Mouse (Mus musculus): ENCODE measurements around the gene Kcnk10. TPM values are rescaled to one million over a fixed set of nuclear protein-coding genes. Genes with fewer than 3 reads are reported as not detected.

Kcnk10 gene
- polyA plus RNA-seq, 1 experiment from 2014 or later: not detected

- Histone ChIP-seq H3K27ac (no peak overlapping the region), H3K79me2 (ENCODE audit: inconsistent target) (no peaks in the 10 kb centered on the region), H3K36me3 (ENCODE audit: inconsistent target) (no peaks in the 10 kb centered on the region), H3K4me3 (ENCODE audit: inconsistent target) (no peak overlapping the region)
- 93% methylated on average over 6 of the region's 6 CpGs for WGBS (ENCODE audit: missing documents)
Measured at GRCm38 (mm10) chr12:98549981-98550380, 28.1 kb downstream of the Kcnk10 start.

DNA sequence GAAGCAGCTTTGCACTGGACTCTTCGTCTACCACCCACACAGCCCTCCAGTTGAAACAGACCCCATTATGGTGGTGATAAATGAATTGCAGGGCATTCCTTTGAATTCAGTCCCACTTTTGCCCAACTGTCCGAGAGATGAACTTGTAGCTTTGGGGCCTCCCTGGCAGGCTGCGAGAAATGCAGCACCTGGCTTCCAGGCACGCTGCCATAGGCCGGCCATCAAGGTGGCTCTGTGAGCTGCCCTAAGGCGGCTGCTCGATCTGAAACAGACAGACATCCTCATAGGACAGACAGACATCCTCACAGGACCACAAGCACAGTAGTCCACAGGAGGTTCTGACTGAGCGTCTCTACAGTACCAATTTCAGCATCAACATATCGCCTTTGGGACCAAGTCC is 30.0 kb downstream of the Kcnk10 start:
- no peak overlapping the region for H3K4me3 ChIP-seq (ENCODE audit: inconsistent target)
- H3K27ac ChIP-seq: no peak overlapping the region
- H3K79me2 ChIP-seq (ENCODE audit: inconsistent target): no peaks in the 10 kb centered on the region
- 92% methylated on average over 9 of the region's 9 CpGs for WGBS (ENCODE audit: missing documents)
- no peaks in the 10 kb centered on the region for H3K36me3 ChIP-seq (ENCODE audit: inconsistent target)

GRCm38 (mm10) chr12:98545875-98546274 is 32.2 kb downstream of the Kcnk10 start:
- H3K4me3 ChIP-seq (ENCODE audit: inconsistent target): no peak overlapping the region
- no peaks in the 10 kb centered on the region for H3K79me2 ChIP-seq (ENCODE audit: inconsistent target)
- no peak overlapping the region for H3K27ac ChIP-seq
- WGBS (ENCODE audit: missing documents): 91% methylated on average over 2 of the region's 2 CpGs
- H3K36me3 ChIP-seq (ENCODE audit: inconsistent target): no peaks in the 10 kb centered on the region

DNA sequence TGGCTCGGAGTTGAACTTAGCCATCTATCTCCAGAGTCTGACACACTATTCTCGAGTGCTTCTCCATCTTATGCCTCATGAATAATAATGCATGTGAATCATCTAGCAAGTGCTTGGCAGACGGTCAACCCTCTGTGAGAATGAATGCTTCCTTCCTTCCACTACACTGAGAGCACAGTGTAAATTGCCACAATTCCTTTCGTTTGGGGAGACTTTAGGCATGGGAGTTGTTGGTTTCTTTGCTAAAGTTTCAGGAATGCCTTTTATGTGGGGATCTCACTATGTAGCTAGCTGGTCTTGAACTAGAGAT is 32.9 kb downstream of the Kcnk10 start:
- Histone ChIP-seq H3K27ac (no peak overlapping the region), H3K36me3 (ENCODE audit: inconsistent target) (no peaks in the 10 kb centered on the region), H3K79me2 (ENCODE audit: inconsistent target) (no peaks in the 10 kb centered on the region), H3K4me3 (ENCODE audit: inconsistent target) (no peak overlapping the region)
- 75% methylated on average over 4 of the region's 4 CpGs for WGBS (ENCODE audit: missing documents)

- H3K36me3 ChIP-seq (ENCODE audit: inconsistent target): no peaks in the 10 kb centered on the region
- H3K4me3 ChIP-seq (ENCODE audit: inconsistent target): no peak overlapping the region
- 93% methylated on average over 9 of the region's 9 CpGs for WGBS (ENCODE audit: missing documents)
- H3K27ac ChIP-seq: no peak overlapping the region
- no peaks in the 10 kb centered on the region for H3K79me2 ChIP-seq (ENCODE audit: inconsistent target)
Measured at GRCm38 (mm10) chr12:98544545-98545250, 33.4 kb downstream of the Kcnk10 start.

- H3K4me3 ChIP-seq (ENCODE audit: inconsistent target): no peak overlapping the region
- 83% methylated on average over 5 of the region's 5 CpGs for WGBS (ENCODE audit: missing documents)
- no peak overlapping the region for H3K27ac ChIP-seq
- H3K79me2 ChIP-seq (ENCODE audit: inconsistent target): no peaks in the 10 kb centered on the region
- H3K36me3 ChIP-seq (ENCODE audit: inconsistent target): no peaks in the 10 kb centered on the region
Measured at GRCm38 (mm10) chr12:98536760-98537159, 41.4 kb downstream of the Kcnk10 start.

- no peaks in the 10 kb centered on the region for H3K36me3 ChIP-seq (ENCODE audit: inconsistent target)
- H3K4me3 ChIP-seq (ENCODE audit: inconsistent target): no peak overlapping the region
- WGBS (ENCODE audit: missing documents): 82% methylated on average over 6 of the region's 6 CpGs
- no peak overlapping the region for H3K27ac ChIP-seq
- no peaks in the 10 kb centered on the region for H3K79me2 ChIP-seq (ENCODE audit: inconsistent target)
Measured at GRCm38 (mm10) chr12:98536036-98536435, 42.1 kb downstream of the Kcnk10 start.

- no peak overlapping the region for H3K27ac ChIP-seq
Measured at GRCm38 (mm10) chr12:98535494-98535901, 42.6 kb downstream of the Kcnk10 start.

GRCm38 (mm10) chr12:98528635-98529034 is 49.5 kb downstream of the Kcnk10 start:
- no peaks in the 10 kb centered on the region for H3K36me3 ChIP-seq (ENCODE audit: inconsistent target)
- H3K27ac ChIP-seq: no peak overlapping the region
- H3K4me3 ChIP-seq (ENCODE audit: inconsistent target): no peak overlapping the region
- WGBS (ENCODE audit: missing documents): 96% methylated on average over 7 of the region's 8 CpGs
- H3K79me2 ChIP-seq (ENCODE audit: inconsistent target): no peaks in the 10 kb centered on the region

More at GRCm38 (mm10) chr12:98535494-98535901, 42.6 kb downstream of the Kcnk10 start:
- WGBS (ENCODE audit: missing documents): 86% methylated on average over 9 of the region's 9 CpGs
- no peak overlapping the region for H3K4me3 ChIP-seq (ENCODE audit: inconsistent target)
- H3K79me2 ChIP-seq (ENCODE audit: inconsistent target): no peaks in the 10 kb centered on the region
- no peaks in the 10 kb centered on the region for H3K36me3 ChIP-seq (ENCODE audit: inconsistent target)

DNA sequence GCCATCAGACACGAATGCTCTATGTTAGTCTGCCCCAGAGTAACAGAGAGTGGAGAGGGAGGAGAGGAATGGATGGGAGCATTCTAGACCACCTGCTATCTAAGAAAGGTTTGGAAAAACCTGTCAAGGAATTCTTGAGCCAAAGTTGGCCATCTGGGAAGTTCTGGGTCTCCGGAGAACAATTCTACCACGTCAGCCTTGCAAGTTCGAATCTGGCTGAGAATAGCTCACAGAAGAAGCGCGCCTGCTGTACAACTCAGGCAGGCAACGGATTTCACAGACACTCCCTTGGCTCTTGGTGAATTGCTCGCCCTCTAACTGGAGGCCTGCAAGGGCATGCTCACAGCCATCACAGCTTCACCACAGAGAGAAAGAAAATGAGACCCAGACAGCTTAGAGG is 52.7 kb downstream of the Kcnk10 start:
- 90% methylated on average over 8 of the region's 8 CpGs for WGBS (ENCODE audit: missing documents)
- no peaks in the 10 kb centered on the region for H3K36me3 ChIP-seq (ENCODE audit: inconsistent target)
- H3K27ac ChIP-seq: no peak overlapping the region
- no peaks in the 10 kb centered on the region for H3K79me2 ChIP-seq (ENCODE audit: inconsistent target)
- no peak overlapping the region for H3K4me3 ChIP-seq (ENCODE audit: inconsistent target)

DNA sequence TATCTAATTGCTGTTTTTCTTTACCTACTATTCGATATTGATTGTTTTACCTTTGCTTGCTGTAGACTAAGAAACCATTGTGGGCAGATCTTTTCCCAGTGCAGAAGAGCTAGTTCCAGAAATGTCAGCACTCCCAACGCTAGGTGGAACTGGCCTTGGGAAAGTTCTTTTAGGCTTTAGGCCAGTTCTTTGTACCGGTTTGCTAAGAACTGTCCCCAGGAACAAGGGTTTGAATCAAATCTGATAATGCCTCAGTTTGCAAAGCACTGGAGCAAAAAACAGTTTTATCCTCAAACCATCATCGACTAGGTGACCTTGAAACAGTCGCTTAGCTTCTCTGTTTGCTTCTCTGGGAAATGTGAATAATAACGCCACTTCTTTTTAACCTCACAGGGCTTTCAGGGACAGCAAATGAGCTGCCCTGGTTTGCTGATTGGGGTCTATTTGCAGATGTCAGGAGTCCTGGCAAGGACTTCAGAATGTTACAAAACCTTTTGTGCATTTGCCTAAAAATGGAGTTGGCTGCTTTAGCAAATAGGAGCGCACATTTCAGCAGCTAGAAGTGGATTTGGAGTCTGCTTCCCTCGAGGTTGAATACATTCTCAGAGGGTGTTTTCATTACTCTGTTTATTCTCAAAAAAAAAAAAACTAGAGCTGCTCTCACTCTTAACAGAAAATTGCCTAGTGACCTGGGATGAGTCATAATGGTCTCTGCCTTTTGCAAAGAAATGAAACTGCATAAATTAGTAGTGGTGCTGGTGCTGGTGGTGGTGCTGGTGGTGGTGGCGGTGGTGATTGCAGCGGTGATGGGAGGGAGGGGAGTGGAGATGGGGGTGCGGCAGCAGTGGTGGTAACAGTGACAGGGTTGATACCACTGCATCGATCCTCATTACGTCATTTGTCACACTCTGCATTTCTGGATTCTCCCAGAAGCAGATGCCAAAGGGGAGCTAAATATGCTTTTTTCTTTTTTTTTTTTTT is 53.5 kb downstream of the Kcnk10 start:
- WGBS (ENCODE audit: missing documents): 89% methylated on average over 13 of the region's 13 CpGs
- Histone ChIP-seq H3K36me3 (ENCODE audit: inconsistent target) (no peaks in the 10 kb centered on the region), H3K27ac (no peak overlapping the region), H3K4me3 (ENCODE audit: inconsistent target) (no peak overlapping the region), H3K79me2 (ENCODE audit: inconsistent target) (no peaks in the 10 kb centered on the region)

- Histone ChIP-seq H3K4me3 (ENCODE audit: inconsistent target) (no peak overlapping the region), H3K79me2 (ENCODE audit: inconsistent target) (no peaks in the 10 kb centered on the region), H3K27ac (no peak overlapping the region), H3K36me3 (ENCODE audit: inconsistent target) (no peaks in the 10 kb centered on the region)
- WGBS (ENCODE audit: missing documents): 81% methylated on average over 4 of the region's 4 CpGs
Measured at GRCm38 (mm10) chr12:98521311-98521710, 56.8 kb downstream of the Kcnk10 start.

DNA sequence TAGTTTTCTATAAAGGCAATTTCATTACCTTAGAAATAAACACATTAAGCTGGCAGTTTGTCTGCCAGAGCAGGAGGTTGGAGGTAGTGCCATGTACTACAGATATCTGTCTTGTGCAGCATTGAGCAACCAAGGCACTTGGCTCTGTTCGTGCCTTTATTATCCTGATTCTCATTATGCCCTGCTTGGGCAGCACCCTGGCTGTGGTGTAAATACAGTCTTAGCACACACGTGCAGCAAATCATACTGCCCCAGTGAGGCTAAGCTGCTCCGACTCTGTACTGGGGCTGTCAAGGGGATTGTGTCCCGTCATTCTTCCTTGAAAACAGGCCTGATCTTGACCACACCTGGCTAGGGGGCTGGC is 57.6 kb downstream of the Kcnk10 start:
- Histone ChIP-seq H3K4me3 (ENCODE audit: inconsistent target) (no peak overlapping the region), H3K79me2 (ENCODE audit: inconsistent target) (no peaks in the 10 kb centered on the region), H3K27ac (no peak overlapping the region), H3K36me3 (ENCODE audit: inconsistent target) (no peaks in the 10 kb centered on the region)
- 87% methylated on average over 4 of the region's 4 CpGs for WGBS (ENCODE audit: missing documents)

GRCm38 (mm10) chr12:98519866-98520567 is 58.1 kb downstream of the Kcnk10 start:
- Histone ChIP-seq H3K4me3 (ENCODE audit: inconsistent target) (no peak overlapping the region), H3K79me2 (ENCODE audit: inconsistent target) (no peaks in the 10 kb centered on the region), H3K36me3 (ENCODE audit: inconsistent target) (no peaks in the 10 kb centered on the region), H3K27ac (no peak overlapping the region)
- WGBS (ENCODE audit: missing documents): 78% methylated on average over 5 of the region's 7 CpGs

DNA sequence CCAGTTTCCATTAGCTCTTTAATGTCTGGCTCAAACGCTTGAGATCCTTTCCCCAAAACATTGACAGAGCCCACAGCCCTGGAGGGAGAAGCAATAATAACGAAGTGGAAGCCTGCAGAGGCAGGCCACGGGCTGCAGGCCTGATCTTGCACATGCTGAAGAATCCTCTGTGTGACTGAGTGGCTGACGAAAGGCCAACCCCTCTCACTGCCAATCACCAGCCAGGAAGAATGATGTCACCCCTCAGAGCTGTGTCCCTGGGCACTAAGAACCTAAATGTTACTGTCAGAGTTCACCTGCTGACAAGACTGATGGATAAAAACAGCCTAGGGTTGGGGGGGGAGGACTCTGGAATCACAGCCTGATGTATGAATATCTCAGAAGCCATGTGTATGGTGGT is 72.5 kb downstream of the Kcnk10 start:
- WGBS (ENCODE audit: missing documents): 80% methylated on average over 4 of the region's 4 CpGs
- no peaks in the 10 kb centered on the region for H3K79me2 ChIP-seq (ENCODE audit: inconsistent target)
- no peaks in the 10 kb centered on the region for H3K36me3 ChIP-seq (ENCODE audit: inconsistent target)
- H3K4me3 ChIP-seq (ENCODE audit: inconsistent target): no peak overlapping the region
- no peak overlapping the region for H3K27ac ChIP-seq

Measured in macrophage (primary cell).